Mouse (Mus musculus) lung, postnatal 0 days (tissue): Measurements from ENCODE around the gene Lpcat1.

Experiments
- CTCF ChIP-seq: IDR thresholded peaks from 2 replicates; pipeline ENCODE4 v1.5.1; 2016; ENCODE audit warnings: antibody characterized with exemption, mild to moderate bottlenecking
- EP300 ChIP-seq: IDR thresholded peaks from 2 replicates; pipeline ENCODE4 v1.6.1; 2016; ENCODE audit warnings: antibody characterized with exemption, mild to moderate bottlenecking, control low read depth

DNA sequence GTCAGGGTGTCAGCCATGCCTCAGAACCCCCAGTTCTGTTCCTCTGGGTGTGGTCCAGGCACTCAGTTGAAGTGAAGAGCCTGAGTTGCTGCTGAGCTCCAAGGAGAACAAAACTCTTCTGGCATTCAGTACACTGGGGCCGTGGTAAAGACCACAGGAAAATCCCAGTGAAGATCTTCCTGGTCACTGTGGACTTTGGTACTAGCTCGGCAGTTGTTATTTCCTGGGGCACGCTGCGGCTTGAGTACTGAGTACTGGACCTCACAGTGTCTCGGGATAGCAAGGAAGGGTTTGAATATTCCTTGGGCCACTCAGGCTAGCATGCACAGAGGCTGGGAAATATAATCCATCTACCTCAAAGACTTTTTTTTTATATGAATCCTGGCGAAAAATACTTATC, 42.0 kb upstream of the Lpcat1 start:
- TF ChIP-seq CTCF (no peak), EP300 (no peak)
